Mouse (Mus musculus): Measurements from ENCODE around the gene Mrpl34. TPM values are rescaled to one million over a fixed set of nuclear protein-coding genes. Genes with fewer than 3 reads are reported as not detected.

The Mrpl34 gene
- polyA plus RNA-seq, 1 experiment from 2014 or later = 234 TPM

DNA sequence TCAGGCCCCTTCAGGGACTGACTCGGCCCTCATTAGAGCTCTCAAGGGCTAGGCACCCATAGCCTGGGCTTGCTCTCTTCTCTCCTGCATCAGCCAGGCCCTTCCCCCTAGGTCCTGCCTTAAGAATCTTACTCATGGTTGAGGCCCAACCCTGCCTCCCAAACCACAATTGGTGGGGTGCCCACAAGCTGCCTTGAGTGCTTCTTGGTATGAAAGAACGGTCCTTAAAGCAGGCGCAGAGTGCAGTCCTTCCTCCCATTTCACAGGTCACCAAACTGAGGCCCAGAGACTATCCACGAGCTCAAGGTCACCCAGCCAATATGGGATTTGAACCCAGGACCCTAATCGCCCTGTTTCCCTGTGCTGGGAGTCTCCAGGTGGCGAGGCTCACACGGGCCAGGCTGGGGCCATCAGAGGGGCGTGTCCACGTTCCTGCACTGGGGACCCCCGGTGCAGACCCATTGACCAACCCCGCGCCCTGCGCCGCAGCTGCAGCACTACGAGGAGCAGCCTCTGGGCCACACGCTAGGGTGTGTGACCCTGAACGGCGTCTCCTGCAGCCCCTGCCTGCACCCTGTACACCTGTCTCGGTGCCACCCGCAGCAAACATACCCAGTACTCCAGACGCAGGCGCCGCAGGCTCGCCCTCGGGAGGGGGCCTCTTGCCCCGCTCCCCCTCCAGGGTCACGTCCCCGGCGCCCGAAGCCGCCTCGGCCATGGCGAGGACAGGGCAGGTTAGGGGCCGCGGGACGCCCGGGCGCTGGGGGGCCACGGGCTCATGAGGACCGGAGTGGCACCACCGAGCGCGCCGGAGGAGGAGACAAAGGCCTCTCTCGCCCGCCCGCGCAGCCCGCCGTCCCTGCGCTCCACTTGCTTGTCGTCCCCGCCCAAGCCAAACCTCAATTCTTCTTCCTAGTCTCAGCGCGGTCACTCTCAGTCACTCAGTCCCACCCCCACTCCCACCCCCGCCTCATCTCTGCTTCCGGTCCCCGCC, 20.7 kb downstream of the Mrpl34 start, which contains the start of gene Ano8:
TSS of gene Ano8 (minus strand) at position 822 of the 994 bp plus-strand sequence.
- peak within 1 kb of the TSS; percentile 86 for H3K9ac ChIP-seq (ENCODE audit: low read depth, low read length)
- no peaks in the 10 kb centered on the region for H3K36me3 ChIP-seq (ENCODE audit: control insufficient read depth, insufficient read depth, low read length)
- H3K4me3 ChIP-seq (ENCODE audit: low read length) = peak within 1 kb of the TSS; percentile 82
- 6% methylated on average over 57 of the region's 58 CpGs for WGBS
- peak within 1 kb of the TSS; percentile 73 for H3K27ac ChIP-seq (ENCODE audit: low read length)
- peaks cover 24% of the 10 kb centered on the region for H3K4me1 ChIP-seq (ENCODE audit: control insufficient read depth, insufficient read depth, low read length)
- ATAC-seq = peak; percentile 67
- no peaks in the 10 kb centered on the region for H3K27me3 ChIP-seq (replicated peaks; ENCODE audit: control insufficient read depth, insufficient read depth, low read length)
- H3K4me2 ChIP-seq (ENCODE audit: low read depth, low read length) = peak within 1 kb of the TSS; percentile 97
- no peaks in the 10 kb centered on the region for H3K9me3 ChIP-seq (ENCODE audit: control insufficient read depth, low read length)

DNA sequence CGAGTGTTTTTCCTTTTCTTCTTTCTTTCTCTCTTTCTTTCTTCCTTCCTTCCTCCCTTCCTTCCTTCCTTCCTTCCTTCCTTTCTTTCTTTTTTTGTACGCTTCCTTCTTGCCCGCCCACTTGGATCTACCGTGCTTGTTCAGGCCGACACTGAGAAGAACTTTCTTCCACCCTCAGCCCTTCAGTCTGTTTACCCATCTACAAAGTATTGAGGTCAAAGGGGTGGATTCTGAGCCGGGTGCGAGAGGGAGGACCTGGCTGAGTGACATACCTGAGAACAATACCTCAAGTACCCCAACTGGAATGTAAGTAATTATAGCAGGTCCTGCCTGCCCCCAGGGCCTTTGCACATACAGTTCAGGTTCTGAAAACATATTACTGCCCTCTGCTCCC, 21.4 kb downstream of the Mrpl34 start:
- Histone ChIP-seq H3K36me3 (ENCODE audit: control insufficient read depth, insufficient read depth, low read length) (peaks cover 4% of the 10 kb centered on the region; the same call in 1 of the 2 replicates), H3K4me1 (ENCODE audit: control insufficient read depth, insufficient read depth, low read length) (peaks cover 24% of the 10 kb centered on the region), H3K9me3 (ENCODE audit: control insufficient read depth, low read length) (no peaks in the 10 kb centered on the region), H3K27ac (ENCODE audit: low read length) (peak overlapping the region; percentile 45), H3K27me3 (replicated peaks; ENCODE audit: control insufficient read depth, insufficient read depth, low read length) (no peaks in the 10 kb centered on the region), H3K4me3 (ENCODE audit: low read length) (peak overlapping the region; percentile 82), H3K9ac (ENCODE audit: low read depth, low read length) (peak overlapping the region; percentile 86), H3K4me2 (ENCODE audit: low read depth, low read length) (peak overlapping the region; percentile 97)
- ATAC-seq = no peak
- 5% methylated on average over 7 of the region's 7 CpGs for WGBS

GRCm38 (mm10) chr8:71487691-71488445, 23.1 kb downstream of the Mrpl34 start, which contains the start of gene Gtpbp3:
Gtpbp3 (plus strand) TSS chr8:71488103.
- H3K27ac ChIP-seq (ENCODE audit: low read length) = peak within 1 kb of the TSS; percentile 95
- no peaks in the 10 kb centered on the region for H3K27me3 ChIP-seq (replicated peaks; ENCODE audit: control insufficient read depth, insufficient read depth, low read length)
- 0% methylated on average over 33 of the region's 33 CpGs for WGBS
- peak within 1 kb of the TSS; percentile 99 for H3K4me2 ChIP-seq (ENCODE audit: low read depth, low read length)
- peaks cover 24% of the 10 kb centered on the region for H3K4me1 ChIP-seq (ENCODE audit: control insufficient read depth, insufficient read depth, low read length)
- H3K36me3 ChIP-seq (ENCODE audit: control insufficient read depth, insufficient read depth, low read length) = peaks cover 12% of the 10 kb centered on the region; the same call in 1 of the 2 replicates
- no peaks in the 10 kb centered on the region for H3K9me3 ChIP-seq (ENCODE audit: control insufficient read depth, low read length)
- H3K9ac ChIP-seq (ENCODE audit: low read depth, low read length) = peak within 1 kb of the TSS; percentile 85
- peak within 1 kb of the TSS; percentile 62 for H3K4me3 ChIP-seq (ENCODE audit: low read length)
- peak; percentile 61 for ATAC-seq

GRCm38 (mm10) chr8:71488454-71488853, 23.7 kb downstream of the Mrpl34 start:
- Histone ChIP-seq H3K4me2 (ENCODE audit: low read depth, low read length) (peak overlapping the region; percentile 99), H3K27me3 (replicated peaks; ENCODE audit: control insufficient read depth, insufficient read depth, low read length) (no peaks in the 10 kb centered on the region), H3K4me3 (ENCODE audit: low read length) (peak overlapping the region; percentile 62), H3K27ac (ENCODE audit: low read length) (peak overlapping the region; percentile 95), H3K9me3 (ENCODE audit: control insufficient read depth, low read length) (no peaks in the 10 kb centered on the region), H3K9ac (ENCODE audit: low read depth, low read length) (peak overlapping the region; percentile 85), H3K4me1 (ENCODE audit: control insufficient read depth, insufficient read depth, low read length) (peaks cover 24% of the 10 kb centered on the region), H3K36me3 (ENCODE audit: control insufficient read depth, insufficient read depth, low read length) (peaks cover 12% of the 10 kb centered on the region; the same call in 1 of the 2 replicates)
- peak; percentile 82 for ATAC-seq
- WGBS = under 1% methylated on average over 22 of the region's 22 CpGs

DNA sequence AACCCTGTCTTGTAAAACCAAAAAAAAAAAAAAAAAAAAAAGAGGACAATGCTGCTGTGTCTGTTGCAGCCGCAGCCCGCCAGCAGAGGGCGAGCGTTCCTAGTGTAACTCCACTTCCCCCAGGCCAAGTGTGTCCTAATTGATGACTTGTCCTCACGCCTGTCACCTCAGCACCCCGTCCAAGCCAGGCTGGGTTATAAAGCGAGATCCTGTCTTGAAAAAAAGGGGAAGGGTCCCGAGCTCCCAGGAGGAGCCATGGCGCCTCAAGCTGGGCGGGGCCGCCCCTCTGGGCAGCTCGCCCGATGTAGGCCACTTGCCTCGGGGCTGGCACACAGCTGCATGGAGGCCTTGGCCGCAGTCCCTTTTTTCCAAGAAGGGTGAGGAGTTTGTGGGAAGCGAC, 30.3 kb downstream of the Mrpl34 start:
- peak; percentile 61 for ATAC-seq
- H3K9ac ChIP-seq (ENCODE audit: low read depth, low read length) = no peak overlapping the region
- H3K4me1 ChIP-seq (ENCODE audit: control insufficient read depth, insufficient read depth, low read length) = peaks cover 27% of the 10 kb centered on the region
- H3K4me3 ChIP-seq (ENCODE audit: low read length) = no peak overlapping the region
- no peaks in the 10 kb centered on the region for H3K27me3 ChIP-seq (replicated peaks; ENCODE audit: control insufficient read depth, insufficient read depth, low read length)
- 19% methylated on average over 16 of the region's 16 CpGs for WGBS
- no peaks in the 10 kb centered on the region for H3K9me3 ChIP-seq (ENCODE audit: control insufficient read depth, low read length)
- H3K27ac ChIP-seq (ENCODE audit: low read length) = peak overlapping the region; percentile 37; the same call in 1 of the 2 replicates
- peaks cover 14% of the 10 kb centered on the region; the same call in 1 of the 2 replicates for H3K36me3 ChIP-seq (ENCODE audit: control insufficient read depth, insufficient read depth, low read length)
- no peak overlapping the region for H3K4me2 ChIP-seq (ENCODE audit: low read depth, low read length)

DNA sequence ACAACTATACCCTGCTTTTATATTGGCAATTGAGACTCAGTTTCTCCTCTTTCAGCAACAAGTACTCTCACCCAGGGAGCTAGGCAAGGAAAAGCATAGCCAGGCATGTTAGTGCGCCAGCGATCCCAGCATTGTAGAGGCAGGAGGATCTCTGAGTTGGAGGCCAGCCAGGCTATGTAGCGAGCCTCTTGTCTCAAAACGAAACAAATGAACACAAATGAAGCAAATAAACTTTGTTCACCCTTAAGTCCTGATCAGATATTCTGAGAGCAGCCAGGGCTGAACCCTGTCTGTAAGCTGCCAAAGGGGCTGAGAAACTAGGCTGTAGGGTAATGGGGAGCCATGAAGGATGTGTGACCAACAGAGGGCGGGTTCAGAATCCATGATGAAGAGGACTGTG, 31.1 kb downstream of the Mrpl34 start:
- ATAC-seq = no peak
- no peaks in the 10 kb centered on the region for H3K27me3 ChIP-seq (replicated peaks; ENCODE audit: control insufficient read depth, insufficient read depth, low read length)
- no peak overlapping the region for H3K9ac ChIP-seq (ENCODE audit: low read depth, low read length)
- no peak overlapping the region for H3K4me2 ChIP-seq (ENCODE audit: low read depth, low read length)
- H3K4me1 ChIP-seq (ENCODE audit: control insufficient read depth, insufficient read depth, low read length) = peaks cover 27% of the 10 kb centered on the region
- H3K27ac ChIP-seq (ENCODE audit: low read length) = peak overlapping the region; percentile 60
- 79% methylated on average over 5 of the region's 5 CpGs for WGBS
- H3K9me3 ChIP-seq (ENCODE audit: control insufficient read depth, low read length) = no peaks in the 10 kb centered on the region
- no peak overlapping the region for H3K4me3 ChIP-seq (ENCODE audit: low read length)
- peaks cover 11% of the 10 kb centered on the region; the same call in 1 of the 2 replicates for H3K36me3 ChIP-seq (ENCODE audit: control insufficient read depth, insufficient read depth, low read length)

DNA sequence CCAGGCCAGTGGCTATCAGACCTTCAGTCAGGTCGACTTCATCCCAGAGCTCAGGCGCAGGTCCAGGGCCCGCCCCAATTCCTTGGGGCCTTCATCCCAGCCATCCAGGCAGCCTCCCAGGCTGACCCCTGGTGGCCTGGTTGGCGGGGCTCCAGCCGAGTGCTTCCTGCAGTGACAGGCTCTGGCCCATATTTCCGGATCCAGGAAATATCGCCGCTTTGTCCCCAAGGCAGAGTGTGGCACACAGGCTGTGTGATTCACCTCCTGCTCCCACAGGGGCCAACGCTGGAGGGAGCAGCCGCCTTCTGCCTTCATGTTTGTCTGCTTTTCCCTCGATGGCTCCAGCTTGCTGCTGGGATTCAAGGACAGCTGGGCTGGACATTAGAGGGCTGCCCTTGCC, 31.7 kb downstream of the Mrpl34 start:
- Histone ChIP-seq H3K9me3 (ENCODE audit: control insufficient read depth, low read length) (no peaks in the 10 kb centered on the region), H3K4me1 (ENCODE audit: control insufficient read depth, insufficient read depth, low read length) (peaks cover 27% of the 10 kb centered on the region), H3K27me3 (replicated peaks; ENCODE audit: control insufficient read depth, insufficient read depth, low read length) (no peaks in the 10 kb centered on the region), H3K4me2 (ENCODE audit: low read depth, low read length) (no peak overlapping the region), H3K4me3 (ENCODE audit: low read length) (no peak overlapping the region), H3K36me3 (ENCODE audit: control insufficient read depth, insufficient read depth, low read length) (peaks cover 10% of the 10 kb centered on the region; the same call in 1 of the 2 replicates), H3K9ac (ENCODE audit: low read depth, low read length) (0 out of 2 replicates have a peak overlapping the region, but pooled peaks have one; percentile 22), H3K27ac (ENCODE audit: low read length) (peak overlapping the region; percentile 60)
- 44% methylated on average over 11 of the region's 11 CpGs for WGBS
- peak; percentile 24; the same call in 1 of the 2 replicates for ATAC-seq

DNA sequence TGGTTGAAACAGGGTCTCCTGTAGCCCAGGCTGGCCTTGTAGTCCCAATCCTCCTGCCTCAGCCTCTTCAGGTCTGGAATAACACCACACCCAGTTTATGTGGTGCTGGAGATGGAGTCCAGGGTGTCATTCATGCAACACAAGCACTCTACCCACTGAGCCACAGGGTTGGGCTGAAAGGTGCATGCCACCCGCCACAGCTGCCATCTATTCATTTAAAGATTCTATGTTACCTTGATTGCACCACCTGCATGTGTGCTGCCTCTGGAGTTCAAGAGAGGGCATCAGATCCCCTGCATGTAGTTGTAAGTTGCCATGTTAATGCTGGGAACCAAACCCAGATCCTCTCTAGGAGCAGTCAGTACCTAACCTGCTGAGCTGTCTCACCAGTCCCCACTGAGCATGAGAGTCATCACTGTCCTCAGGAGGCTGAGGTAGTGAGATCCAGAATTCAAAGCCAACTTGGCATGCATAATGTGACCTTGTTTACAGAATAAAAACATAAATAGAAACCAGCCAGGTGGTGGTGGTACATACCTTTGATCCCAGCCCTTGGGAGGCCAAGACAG, 32.4 kb downstream of the Mrpl34 start:
- H3K9me3 ChIP-seq (ENCODE audit: control insufficient read depth, low read length) = no peaks in the 10 kb centered on the region
- no peak overlapping the region for H3K4me2 ChIP-seq (ENCODE audit: low read depth, low read length)
- peaks cover 9% of the 10 kb centered on the region; the same call in 1 of the 2 replicates for H3K36me3 ChIP-seq (ENCODE audit: control insufficient read depth, insufficient read depth, low read length)
- H3K4me1 ChIP-seq (ENCODE audit: control insufficient read depth, insufficient read depth, low read length) = peaks cover 27% of the 10 kb centered on the region
- H3K27me3 ChIP-seq (replicated peaks; ENCODE audit: control insufficient read depth, insufficient read depth, low read length) = no peaks in the 10 kb centered on the region
- H3K9ac ChIP-seq (ENCODE audit: low read depth, low read length) = no peak overlapping the region
- ATAC-seq = no peak
- no peak overlapping the region for H3K27ac ChIP-seq (ENCODE audit: low read length)
- H3K4me3 ChIP-seq (ENCODE audit: low read length) = no peak overlapping the region
- 96% methylated on average over 1 of the region's 1 CpGs for WGBS
